Mouse (Mus musculus) monocyte, adult 5-6 weeks (primary cell): ENCODE data around the gene Psmb7. TPM values are rescaled to one million over a fixed set of nuclear protein-coding genes. Genes with fewer than 3 reads are reported as not detected.

Experiments used
- ATAC-seq: fragments of 153-309, 156-312 bp; replicated peaks from 2 replicates; pipeline ENCODE4 v1.8.0; 2017; ENCODE audit warnings: mild to moderate bottlenecking; ENCODE audit not compliant: low TSS enrichment, insufficient number of reproducible peaks, severe bottlenecking, poor library complexity, low FRiP score
- total RNA-seq: library from RNA; stranded (forward); fragments of 200-1000, 200-491, 200-594 nt; gene quantifications from 3 replicates; pipeline ENCODE4 v1.2.3, GENCODE M21; 2017

Psmb7 gene
- total RNA-seq, 1 experiment from 2014 or later: 206 TPM

GRCm38 (mm10) chr2:38556721-38557120 is 87.2 kb downstream of the Psmb7 start:
- ATAC-seq: no peak

- no peak for ATAC-seq
Observed at GRCm38 (mm10) chr2:38555659-38556058, 88.2 kb downstream of the Psmb7 start.

- no peak for ATAC-seq
Observed at GRCm38 (mm10) chr2:38554226-38554995, 89.5 kb downstream of the Psmb7 start.

- ATAC-seq: no peak
Observed at GRCm38 (mm10) chr2:38552004-38552443, 91.9 kb downstream of the Psmb7 start.

- no peak for ATAC-seq
Observed at GRCm38 (mm10) chr2:38547793-38548517, 95.9 kb downstream of the Psmb7 start.

GRCm38 (mm10) chr2:38546748-38547147 is 97.1 kb downstream of the Psmb7 start:
- no peak for ATAC-seq

- no peak for ATAC-seq
Observed at GRCm38 (mm10) chr2:38546222-38546621, 97.7 kb downstream of the Psmb7 start.

GRCm38 (mm10) chr2:38545706-38546105 is 98.2 kb downstream of the Psmb7 start:
- ATAC-seq: no peak

- ATAC-seq: 0 out of 2 replicates have a peak, but pooled peaks have one; percentile 18
Observed at GRCm38 (mm10) chr2:38544982-38545381, 98.9 kb downstream of the Psmb7 start.

GRCm38 (mm10) chr2:38544341-38544740 is 99.5 kb downstream of the Psmb7 start:
- no peak for ATAC-seq

- no peak for ATAC-seq
Observed at GRCm38 (mm10) chr2:38543158-38543557, 100.7 kb downstream of the Psmb7 start.

GRCm38 (mm10) chr2:38542366-38542765 is 101.5 kb downstream of the Psmb7 start:
- ATAC-seq: no peak

GRCm38 (mm10) chr2:38541570-38541969 is 102.3 kb downstream of the Psmb7 start:
- ATAC-seq: no peak

GRCm38 (mm10) chr2:38541101-38541500 is 102.8 kb downstream of the Psmb7 start:
- ATAC-seq: no peak

- no peak for ATAC-seq
Observed at GRCm38 (mm10) chr2:38540666-38541065, 103.2 kb downstream of the Psmb7 start.

GRCm38 (mm10) chr2:38539677-38540076 is 104.2 kb downstream of the Psmb7 start:
- ATAC-seq: no peak
